Mouse (Mus musculus) MEL (cell line): Measurements from ENCODE around the gene Flt3l. TPM values are rescaled to one million over a fixed set of nuclear protein-coding genes. Genes with fewer than 3 reads are reported as not detected.

Experiments used
- DNase-seq: peaks from one replicate; pipeline ENCODE4 v3.0.0; 2011; ENCODE audit warnings: low read depth, low spot score
- H3K27ac ChIP-seq: 2 replicates; pipeline ENCODE4 v1.5.1; 2012; ENCODE audit warnings: low read depth, mild to moderate bottlenecking, control low read depth, low read length, moderate library complexity; ENCODE audit not compliant: control insufficient read depth
- H3K27me3 ChIP-seq, 2 experiments: fragments of 150-350 bp in 1 of 2; sonication (generic) in 1 of 2; 2 replicates each; pipeline ENCODE4 v1.6.1; 2012; ENCODE audit warnings: low read length in 2 of 2, mild to moderate bottlenecking in 2 of 2, improper control_type of control experiment in 1 of 2, moderate library complexity in 1 of 2; ENCODE audit not compliant: insufficient read depth in 2 of 2, control insufficient read depth in 1 of 2
- H3K36me3 ChIP-seq, 2 experiments: 2 replicates each; pipeline ENCODE4 v1.6.1; 2012 to 2014; ENCODE audit warnings: low read length in 2 of 2, improper control_type of control experiment in 1 of 2, inconsistent platforms in 1 of 2, mild to moderate bottlenecking in 1 of 2; ENCODE audit not compliant: insufficient read depth in 2 of 2, control insufficient read depth in 1 of 2
- H3K4me1 ChIP-seq, 2 experiments: fragments of 150-350 bp in 1 of 2; sonication (generic) in 1 of 2; 2 replicates each; pipeline ENCODE4 v1.6.1; 2012; ENCODE audit warnings: low read length in 2 of 2, improper control_type of control experiment in 1 of 2, mild to moderate bottlenecking in 1 of 2; ENCODE audit not compliant: insufficient read depth in 2 of 2, control insufficient read depth in 1 of 2
- H3K4me3 ChIP-seq, 2 experiments: fragments of 150-350 bp in 1 of 2; sonication (generic) in 1 of 2; 2 replicates each; pipeline ENCODE4 v1.5.1; 2012; ENCODE audit warnings: low read depth in 2 of 2, low read length in 2 of 2, mild to moderate bottlenecking in 2 of 2, moderate library complexity in 2 of 2, control low read depth in 1 of 2, improper control_type of control experiment in 1 of 2; ENCODE audit not compliant: control insufficient read depth in 1 of 2, insufficient read depth in 1 of 2
- H3K79me2 ChIP-seq: 2 replicates; pipeline ENCODE4 v1.6.1; 2012; ENCODE audit warnings: mild to moderate bottlenecking, low read length, moderate library complexity; ENCODE audit not compliant: control insufficient read depth, poor library complexity, insufficient read depth
- H3K9ac ChIP-seq: 2 replicates; pipeline ENCODE4 v1.6.1; 2012; ENCODE audit warnings: low read depth, mild to moderate bottlenecking, control low read depth, low read length, moderate library complexity; ENCODE audit not compliant: control insufficient read depth, poor library complexity, severe bottlenecking
- H3K9me3 ChIP-seq: fragments of 150-350 bp; sonication (generic); replicated peaks from 2 replicates; pipeline ENCODE4 v1.6.1; 2012; ENCODE audit warnings: mild to moderate bottlenecking, low read length, improper control_type of control experiment, moderate library complexity; ENCODE audit not compliant: insufficient read depth
- BHLHE40 ChIP-seq: IDR thresholded peaks from 2 replicates; pipeline ENCODE4 v1.6.1; 2012; ENCODE audit warnings: low read depth, mild to moderate bottlenecking, inconsistent platforms, low read length, improper control_type of control experiment, borderline replicate concordance
- CHD2 ChIP-seq: IDR thresholded peaks from 2 replicates; pipeline ENCODE4 v1.6.1; 2011; ENCODE audit warnings: low read length, improper control_type of control experiment
- CTCF ChIP-seq, 3 experiments: IDR thresholded peaks in 2 of 3; conservative IDR thresholded peaks in 1 of 3; 2 replicates each; pipeline ENCODE4 v1.5.1; 2011 to 2012; ENCODE audit warnings: low read length in 3 of 3, low read depth in 2 of 3, mild to moderate bottlenecking in 2 of 3, improper control_type of control experiment in 1 of 3, inconsistent platforms in 1 of 3, mixed read lengths in 1 of 3, moderate library complexity in 1 of 3; ENCODE audit not compliant: control insufficient read depth in 1 of 3, insufficient read depth in 1 of 3, poor library complexity in 1 of 3, severe bottlenecking in 1 of 3
- GABPA ChIP-seq: IDR thresholded peaks from 2 replicates; pipeline ENCODE4 v1.6.1; 2012; ENCODE audit warnings: low read depth, mild to moderate bottlenecking, inconsistent platforms, low read length, improper control_type of control experiment, moderate library complexity
- GATA1 ChIP-seq: IDR thresholded peaks from 2 replicates; pipeline ENCODE4 v1.6.1; 2011; ENCODE audit warnings: low read depth, low read length, improper control_type of control experiment
- JUND ChIP-seq: IDR thresholded peaks from 2 replicates; pipeline ENCODE4 v1.6.1; 2011; ENCODE audit warnings: low read depth, mild to moderate bottlenecking, improper control_type of control experiment, low read length
- KAT2A ChIP-seq: conservative IDR thresholded peaks from 2 replicates; pipeline ENCODE4 v1.6.1; 2012; ENCODE audit warnings: low read depth, low read length, improper control_type of control experiment, inconsistent platforms
- MXI1 ChIP-seq: IDR thresholded peaks from 2 replicates; pipeline ENCODE4 v1.6.1; 2011; ENCODE audit warnings: mild to moderate bottlenecking, low read depth, low read length, improper control_type of control experiment
- MYC ChIP-seq: IDR thresholded peaks from 2 replicates; pipeline ENCODE4 v1.6.1; 2011; ENCODE audit warnings: low read depth, mild to moderate bottlenecking, low read length, improper control_type of control experiment, moderate library complexity
- NELFE ChIP-seq: IDR thresholded peaks from 2 replicates; pipeline ENCODE4 v1.6.1; 2011; ENCODE audit warnings: low read depth, low read length, improper control_type of control experiment
- RAD21 ChIP-seq: IDR thresholded peaks from 2 replicates; pipeline ENCODE4 v1.6.1; 2011; ENCODE audit warnings: mild to moderate bottlenecking, low read depth, low read length, improper control_type of control experiment
- RCOR1 ChIP-seq: IDR thresholded peaks from 2 replicates; pipeline ENCODE4 v1.6.1; 2012; ENCODE audit warnings: low read depth, mild to moderate bottlenecking, inconsistent platforms, low read length, improper control_type of control experiment
- SMC3 ChIP-seq: IDR thresholded peaks from 2 replicates; pipeline ENCODE4 v1.6.1; 2011; ENCODE audit warnings: low read depth, low read length, improper control_type of control experiment
- TAL1 ChIP-seq: IDR thresholded peaks from 2 replicates; pipeline ENCODE4 v1.6.1; 2012; ENCODE audit warnings: mild to moderate bottlenecking, inconsistent platforms, low read length, moderate library complexity, mixed read lengths
- TBP ChIP-seq: IDR thresholded peaks from 2 replicates; pipeline ENCODE4 v1.8.0; 2011; ENCODE audit warnings: low read depth, low read length, improper control_type of control experiment
- TCF12 ChIP-seq: IDR thresholded peaks from 2 replicates; pipeline ENCODE4 v1.6.1; 2014; ENCODE audit warnings: low read depth, mild to moderate bottlenecking, inconsistent platforms, low read length, improper control_type of control experiment, moderate library complexity
- UBTF ChIP-seq: IDR thresholded peaks from 2 replicates; pipeline ENCODE4 v1.6.1; 2012; ENCODE audit warnings: low read depth, mild to moderate bottlenecking, inconsistent platforms, low read length, improper control_type of control experiment, moderate library complexity, borderline replicate concordance; ENCODE audit not compliant: insufficient read depth
- USF2 ChIP-seq, 2 experiments: IDR thresholded peaks; 2 replicates each; pipeline ENCODE4 v1.6.1; 2011 to 2012; ENCODE audit warnings: improper control_type of control experiment in 2 of 2, low read length in 2 of 2, borderline replicate concordance in 1 of 2, inconsistent platforms in 1 of 2, low read depth in 1 of 2, mild to moderate bottlenecking in 1 of 2; ENCODE audit not compliant: insufficient read depth in 1 of 2
- ZC3H11A ChIP-seq: IDR thresholded peaks from 2 replicates; pipeline ENCODE4 v1.6.1; 2012; ENCODE audit warnings: low read depth, mild to moderate bottlenecking, inconsistent platforms, low read length, improper control_type of control experiment
- ZKSCAN1 ChIP-seq: IDR thresholded peaks from 2 replicates; pipeline ENCODE4 v1.6.1; 2012; ENCODE audit warnings: low read depth, mild to moderate bottlenecking, inconsistent platforms, low read length, improper control_type of control experiment, moderate library complexity
- polyA plus RNA-seq, 2 experiments: library from polyadenylated mRNA; stranded (reverse) in 1 of 2; unstranded in 1 of 2; fragments of >175 nt in 1 of 2; fragments of >200 nt in 1 of 2; gene quantifications; 2 replicates each; pipeline versions ENCODE4 v1.2.1 to v1.2.4; 2012; ENCODE audit warnings: low replicate concordance in 2 of 2, low read depth in 1 of 2; ENCODE audit not compliant: insufficient read length in 2 of 2, insufficient read depth in 1 of 2, missing spikeins in 1 of 2
- total RNA-seq: library from RNA; depleted of rRNA; stranded (reverse); fragments of 300-350 nt; gene quantifications from 2 replicates; pipeline ENCODE4 v1.2.3, GENCODE M21; 2012

Gene Flt3l
- total and polyA plus RNA-seq, 3 experiments: 13.0 to 35.4 TPM; not detected in 1

DNA sequence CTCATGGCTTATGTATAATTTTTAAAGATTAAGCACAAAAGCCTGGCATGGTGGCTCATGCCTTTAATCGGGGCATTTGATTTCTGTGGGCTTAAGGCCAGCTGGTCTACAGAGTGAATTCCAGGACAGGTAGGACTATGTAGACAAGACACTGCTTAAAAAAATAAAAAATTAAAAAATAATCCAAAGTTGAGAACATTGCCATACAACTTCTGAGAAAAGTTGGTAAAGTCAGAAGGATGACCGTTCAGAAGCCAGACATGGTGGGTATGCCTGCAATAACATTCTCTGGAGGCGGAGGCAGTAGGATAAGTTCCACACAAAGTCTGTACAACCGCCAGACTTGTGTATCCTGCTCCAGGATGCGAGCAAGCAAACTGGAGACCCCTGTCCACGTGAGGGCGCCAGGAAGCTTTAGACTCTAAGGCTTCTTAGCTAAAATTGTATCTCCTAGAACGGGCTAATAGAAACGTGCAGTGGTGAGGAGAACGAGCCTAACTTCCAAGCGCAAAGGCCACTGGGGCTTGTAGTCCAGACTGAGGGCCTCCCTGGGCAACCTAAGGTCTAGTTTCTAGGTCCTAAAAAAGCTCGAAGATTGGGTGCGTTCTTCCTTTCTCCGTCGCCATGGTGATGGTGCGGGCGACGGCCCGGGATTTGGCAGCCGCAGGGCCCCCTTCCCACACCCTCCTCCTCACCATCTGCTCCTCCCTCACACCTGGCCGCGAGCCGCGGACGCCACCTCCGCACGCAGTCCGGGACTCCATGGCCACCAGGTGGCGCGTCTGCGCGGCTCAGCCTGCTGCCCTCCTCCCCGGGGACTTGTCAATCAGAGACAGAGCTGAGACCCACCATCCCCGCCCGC, 25.6 kb upstream of the Flt3l start (continued):
- TF ChIP-seq CTCF (IDR thresholded peaks at IDR 0.05 in 2 of 3, conservative IDR thresholded peaks at IDR 0.05 in 1 of 3; ENCODE audit: control insufficient read depth in 1 of 3, insufficient read depth in 1 of 3, low read depth in 2 of 3, low read length in 3 of 3, poor library complexity in 1 of 3, severe bottlenecking in 1 of 3) (peak; percentile 72 to 94 (median 82)), MYC (peak; percentile 89; the same call in 1 of the 2 replicates), ZKSCAN1 (no peak)

DNA sequence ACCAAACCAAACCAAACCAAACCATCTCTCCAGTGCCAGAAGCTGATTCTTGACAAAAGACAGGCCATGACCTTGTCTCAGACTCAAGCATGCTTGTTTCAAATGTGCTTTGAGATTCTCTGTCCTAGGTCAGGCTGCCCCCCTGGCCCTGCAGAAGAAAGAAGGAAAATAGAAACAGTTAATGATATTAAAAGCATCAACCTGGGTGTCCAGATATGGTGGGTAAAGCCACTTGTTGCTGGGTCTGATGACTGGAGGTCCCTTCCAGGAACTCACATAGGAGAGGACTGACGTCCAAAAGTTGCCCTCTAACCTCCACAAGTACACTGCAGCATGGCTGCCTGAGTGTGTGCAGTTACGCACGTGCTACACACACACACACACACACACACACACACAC, 24.6 kb upstream of the Flt3l start:
- TF ChIP-seq GABPA: no peak
- no peak for TF ChIP-seq RCOR1
- TF ChIP-seq ZC3H11A: no peak
- TF ChIP-seq MXI1: no peak
- TF ChIP-seq RAD21: no peak
- no peak for TF ChIP-seq CTCF (IDR thresholded peaks at IDR 0.05 in 2 of 3, conservative IDR thresholded peaks at IDR 0.05 in 1 of 3; ENCODE audit: control insufficient read depth in 1 of 3, insufficient read depth in 1 of 3, low read depth in 2 of 3, low read length in 3 of 3, poor library complexity in 1 of 3, severe bottlenecking in 1 of 3)
- no peak for TF ChIP-seq BHLHE40
- no peak for TF ChIP-seq UBTF
- no peak for TF ChIP-seq TAL1
- TF ChIP-seq KAT2A: no peak
- no peak for TF ChIP-seq GATA1
- no peak for TF ChIP-seq USF2 (IDR thresholded peaks at IDR 0.05; ENCODE audit: borderline replicate concordance in 1 of 2, insufficient read depth in 1 of 2, low read depth in 1 of 2, low read length in 2 of 2)
- TF ChIP-seq SMC3: no peak
- no peak for TF ChIP-seq JUND
- TF ChIP-seq TBP: no peak
- TF ChIP-seq ZKSCAN1: no peak
- TF ChIP-seq NELFE: no peak
- no peak for TF ChIP-seq TCF12
- TF ChIP-seq CHD2: no peak
- Histone ChIP-seq H3K4me1 (peaks cover 0 to 3% of the 10 kb centered on the region in 2 experiments; a peak in 3 of 4 replicates), H3K79me2 (no peaks in the 10 kb centered on the region), H3K4me3 (no peak overlapping the region), H3K36me3 (peaks cover 0 to 4% of the 10 kb centered on the region in 2 experiments; a peak in 1 of 4 replicates), H3K9me3 (no peaks in the 10 kb centered on the region), H3K27me3 (peaks cover 4 to 9% of the 10 kb centered on the region in 2 experiments; a peak in 3 of 4 replicates), H3K9ac (no peak overlapping the region), H3K27ac (no peak overlapping the region)
- no peak for DNase-seq
